Mouse (Mus musculus): ENCODE results near the gene Plod2. TPM values are rescaled to one million over a fixed set of nuclear protein-coding genes. Genes with fewer than 3 reads are reported as not detected.

Plod2 gene
- polyA plus RNA-seq, 1 experiment, result 9.7 TPM

DNA sequence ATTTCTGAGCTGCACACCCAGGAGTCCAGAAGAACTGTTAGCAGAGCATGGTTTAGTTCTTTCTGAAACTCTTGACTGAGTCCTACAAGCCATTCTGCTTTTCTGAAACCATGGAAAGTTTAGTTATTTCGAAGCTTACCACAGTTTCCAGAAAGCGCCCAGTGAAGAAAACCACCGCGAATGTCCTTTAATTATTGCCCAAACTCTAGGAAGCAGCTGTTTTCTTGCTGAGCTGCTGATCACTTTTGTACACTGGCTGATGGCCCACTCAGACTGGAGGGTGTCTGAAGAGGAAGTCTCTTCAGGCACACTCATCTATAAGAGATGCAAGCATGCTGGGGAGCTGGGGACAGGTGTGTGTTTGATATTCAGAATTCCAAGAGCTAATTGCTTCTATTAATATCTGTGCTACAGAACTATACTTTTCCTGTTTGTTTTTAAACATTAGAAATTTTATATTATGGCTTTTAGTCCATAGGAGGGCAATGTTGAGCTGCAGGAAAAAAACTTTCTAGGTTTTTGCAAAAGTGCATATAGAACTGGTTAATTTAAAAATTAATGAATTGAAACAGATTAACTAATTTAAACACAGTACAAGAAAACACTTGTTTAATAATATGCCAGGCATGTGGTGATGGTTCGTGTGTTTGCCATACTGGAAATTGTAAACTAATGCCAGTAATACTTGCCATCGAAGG is 97.3 kb downstream of the Plod2 start:
- Histone ChIP-seq H3K27ac (ENCODE audit: insufficient read depth, low read length) (no peak overlapping the region), H3K4me1 (ENCODE audit: control insufficient read depth, insufficient read depth, low read length) (no peaks in the 10 kb centered on the region), H3K27me3 (ENCODE audit: control insufficient read depth, insufficient read depth, low read length) (no peaks in the 10 kb centered on the region), H3K4me3 (replicated peaks; ENCODE audit: insufficient read depth, low read depth, low read length) (no peak overlapping the region)
- 72% methylated on average over 6 of the region's 6 CpGs for WGBS
- no peak for DNase-seq
- TF ChIP-seq CTCF (IDR thresholded peaks at IDR 0.05; ENCODE audit: borderline replicate concordance, insufficient read depth, low read depth, low read length) (no peak), POLR2A (IDR thresholded peaks at IDR 0.05; ENCODE audit: borderline replicate concordance, insufficient read depth, low read length) (no peak)

GRCm38 (mm10) chr9:92641717-92642116 is 99.7 kb downstream of the Plod2 start:
- no peak overlapping the region for H3K4me3 ChIP-seq (replicated peaks; ENCODE audit: insufficient read depth, low read depth, low read length)
- H3K4me1 ChIP-seq (ENCODE audit: control insufficient read depth, insufficient read depth, low read length), result no peaks in the 10 kb centered on the region
- H3K27me3 ChIP-seq (ENCODE audit: control insufficient read depth, insufficient read depth, low read length), result no peaks in the 10 kb centered on the region
- TF ChIP-seq POLR2A (IDR thresholded peaks at IDR 0.05; ENCODE audit: borderline replicate concordance, insufficient read depth, low read length), result no peak
- no peak for TF ChIP-seq CTCF (IDR thresholded peaks at IDR 0.05; ENCODE audit: borderline replicate concordance, insufficient read depth, low read depth, low read length)
- no peak overlapping the region for H3K27ac ChIP-seq (ENCODE audit: insufficient read depth, low read length)
- WGBS, result 78% methylated on average over 1 of the region's 1 CpGs
- no peak for DNase-seq

Other genes starting within 250 kb of the Plod2 start
- not detected in 2 replicates for gene 1700057G04Rik, start 232.8 kb upstream of the Plod2 start, polyA plus RNA-seq (2012; rRNA removed)
- 6.0 and 6.6 TPM in 2 replicates for gene Plscr4, start 84.8 kb upstream of the Plod2 start, polyA plus RNA-seq (2012; rRNA removed)